Mouse (Mus musculus): ENCODE measurements at regions not wholly inside any gene's neighbourhood (a gene's known extent, or its start where the extent isn't known, plus 50 kb on each side); places are given as distances from the start of the nearest gene placed in this dataset.

- TF ChIP-seq CTCF (IDR thresholded peaks at IDR 0.05; ENCODE audit: extremely low read depth, insufficient read depth, low read length) = no peak
- no peak for TF ChIP-seq POLR2A (IDR thresholded peaks at IDR 0.05; ENCODE audit: extremely low read depth, insufficient read depth, low read length)
Measured at GRCm38 (mm10) chr9:61268681-61269080, 103.5 kb upstream of the Tle3 start.
